Comparison of ENCODE assay signal across 16 mouse cellular contexts in the genomic region with DNA sequence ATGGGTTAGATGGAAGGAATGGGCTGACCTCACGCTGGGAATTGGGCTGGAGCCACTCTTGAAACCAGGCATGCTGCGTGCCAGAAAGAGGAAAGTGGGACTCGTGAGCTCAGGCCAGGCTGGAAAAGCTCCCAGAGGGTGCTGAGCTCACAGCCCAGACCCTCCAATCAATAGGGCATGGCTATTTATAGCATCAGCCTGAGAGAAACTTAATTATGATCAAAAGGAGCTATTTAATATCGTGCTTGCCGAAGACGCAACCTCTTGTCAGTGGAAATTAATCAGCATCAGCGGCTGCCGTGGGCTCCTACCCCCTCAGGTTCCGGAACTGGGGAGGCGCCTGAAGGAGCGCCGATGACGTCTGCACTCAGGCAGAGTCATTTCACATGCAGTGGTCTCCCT. TPM values are rescaled to one million over a fixed set of nuclear protein-coding genes. Genes with fewer than 3 reads are reported as not detected.
A peak's percentile ranks its signal among the peaks of the same experiment; 100 is the strongest.
DNase-seq lines count a peak whose midpoint lies in the region; ATAC-seq lines count a peak whose summit lies in the region.
"Had no signal": no experiment of that assay in that cellular context is flagged by ENCODE, and none has a peak within 500 bp of the region (broad histone marks: within the 10 kb centered on the region; RNA-seq: fewer than 3 reads in every experiment).

No protein-coding gene starts in this region.

- no peak overlapping the region for H3K4me3 ChIP-seq in hindbrain, embryonic 14.5 days (replicated peaks; ENCODE audit: low read length)
- no peak overlapping the region for H3K4me3 ChIP-seq in neural tube, embryonic 14.5 days (ENCODE audit: low read depth, low read length)
- no peak overlapping the region for H3K4me3 ChIP-seq in kidney, embryonic 16.5 days (ENCODE audit: low read length)
- H3K4me3 ChIP-seq: erythroblast, embryonic 14.5 days; limb, embryonic 13.5 days had no signal

- peak; percentile 81 for DNase-seq in Muller cell, postnatal 12 days (ENCODE audit: inconsistent ontology term)
- DNase-seq in brain, adult 2 months (ENCODE audit: low read depth, low spot score) = peak; percentile 42
- DNase-seq in hindbrain, embryonic 14.5 days (ENCODE audit: low spot score) = peak; percentile 44
- DNase-seq in urinary bladder, postnatal 25 days (ENCODE audit: low spot score) = no peak
- DNase-seq in gastrocnemius, adult 8-10 months (ENCODE audit: low spot score in 2 of 2) = no peak
- DNase-seq: gastrocnemius, postnatal 14 days; heart, postnatal 36 days; kidney, adult 18-20 months; lung, adult 2 months; right cerebral cortex, adult 18-20 months; thymus, adult 2 months had no signal

- no peak overlapping the region for H3K9ac ChIP-seq in hindbrain, embryonic 14.5 days
- H3K9ac ChIP-seq in neural tube, embryonic 14.5 days (replicated peaks; ENCODE audit: low read depth, low read length) = no peak overlapping the region
- no peak overlapping the region for H3K9ac ChIP-seq in kidney, embryonic 16.5 days (replicated peaks; ENCODE audit: low read length)
- H3K9ac ChIP-seq: limb, embryonic 13.5 days had no signal

- H3K27ac ChIP-seq in hindbrain, embryonic 14.5 days = no peak overlapping the region
- no peak overlapping the region for H3K27ac ChIP-seq in neural tube, embryonic 14.5 days (ENCODE audit: low read depth, low read length)
- H3K27ac ChIP-seq in kidney, embryonic 16.5 days (ENCODE audit: low read length) = no peak overlapping the region
- H3K27ac ChIP-seq: limb, embryonic 13.5 days had no signal

- no peaks in the 10 kb centered on the region for H3K36me3 ChIP-seq in hindbrain, embryonic 14.5 days (replicated peaks; ENCODE audit: control insufficient read depth, insufficient read depth)
- no peaks in the 10 kb centered on the region for H3K36me3 ChIP-seq in neural tube, embryonic 14.5 days (ENCODE audit: control insufficient read depth, insufficient read depth, low read length)
- no peaks in the 10 kb centered on the region for H3K36me3 ChIP-seq in kidney, embryonic 16.5 days (ENCODE audit: insufficient read depth, low read length)
- H3K36me3 ChIP-seq: limb, embryonic 13.5 days had no signal

- H3K4me2 ChIP-seq in hindbrain, embryonic 14.5 days (replicated peaks) = 0 out of 2 replicates have a peak overlapping the region, but pooled peaks have one; percentile 1
- H3K4me2 ChIP-seq in neural tube, embryonic 14.5 days (ENCODE audit: low read depth, low read length) = no peak overlapping the region; the same call in 1 of the 2 replicates
- H3K4me2 ChIP-seq in kidney, embryonic 16.5 days (replicated peaks; ENCODE audit: low read depth, low read length) = no peak overlapping the region
- H3K4me2 ChIP-seq: heart, embryonic 11.5 days; limb, embryonic 13.5 days had no signal

- no peaks in the 10 kb centered on the region for H3K27me3 ChIP-seq in hindbrain, embryonic 14.5 days (ENCODE audit: control insufficient read depth, insufficient read depth, low read length)
- H3K27me3 ChIP-seq in neural tube, embryonic 14.5 days (ENCODE audit: control insufficient read depth, insufficient read depth, low read length) = no peaks in the 10 kb centered on the region
- no peaks in the 10 kb centered on the region for H3K27me3 ChIP-seq in kidney, embryonic 16.5 days (ENCODE audit: insufficient read depth, low read length)

- peak; percentile 40; the same call in 1 of the 2 replicates for ATAC-seq in hindbrain, embryonic 14.5 days (ENCODE audit: low FRiP score)
- ATAC-seq in neural tube, embryonic 14.5 days (ENCODE audit: low read depth) = peak; percentile 29
- ATAC-seq in kidney, embryonic 16.5 days (ENCODE audit: low FRiP score, low TSS enrichment) = no peak

- peaks cover 36% of the 10 kb centered on the region for H3K4me1 ChIP-seq in hindbrain, embryonic 14.5 days (replicated peaks; ENCODE audit: control insufficient read depth, insufficient read depth, low read length)
- H3K4me1 ChIP-seq in neural tube, embryonic 14.5 days (ENCODE audit: control insufficient read depth, insufficient read depth, low read length) = peaks cover 11% of the 10 kb centered on the region; the same call in 1 of the 2 replicates
- peaks cover 12% of the 10 kb centered on the region for H3K4me1 ChIP-seq in kidney, embryonic 16.5 days (ENCODE audit: insufficient read depth, low read length)
- H3K4me1 ChIP-seq: limb, embryonic 13.5 days had no signal

- 37% methylated on average over 13 of the region's 13 CpGs for WGBS in hindbrain, embryonic 14.5 days
- 40% methylated on average over 13 of the region's 13 CpGs for WGBS in neural tube, embryonic 14.5 days
- WGBS in kidney, embryonic 16.5 days = 61% methylated on average over 13 of the region's 13 CpGs

- H3K9me3 ChIP-seq in hindbrain, embryonic 14.5 days (ENCODE audit: control insufficient read depth, low read length) = no peaks in the 10 kb centered on the region
- no peaks in the 10 kb centered on the region for H3K9me3 ChIP-seq in neural tube, embryonic 14.5 days (ENCODE audit: control insufficient read depth, low read length)
- no peaks in the 10 kb centered on the region for H3K9me3 ChIP-seq in kidney, embryonic 16.5 days (ENCODE audit: low read length)
- H3K9me3 ChIP-seq: limb, embryonic 13.5 days had no signal

RNA-seq across cellular contexts. Expression of a gene that starts 31.5 kb away (rescaled TPM):
- polyA plus RNA-seq in hindbrain, embryonic 14.5 days (2014; fragmentation: Nextera tagmentation; extraction: Ambion mirVana) = 11.7 and 12.3 TPM in 2 replicates
- 9.5 and 11.6 TPM in 2 replicates for polyA plus RNA-seq in neural tube, embryonic 14.5 days (2014; fragmentation: Nextera tagmentation; extraction: Ambion mirVana)
- polyA plus RNA-seq in kidney, embryonic 16.5 days (2015; fragmentation: Nextera tagmentation; extraction: Ambion mirVana) = 2.7 and 2.9 TPM in 2 replicates
- total RNA-seq in gastrocnemius, adult 8-10 months (2022) = under 1 TPM; 0.05 to 0.18 (median 0.14) TPM
- polyA plus RNA-seq: erythroblast, embryonic 14.5 days had no signal

Comparison
In these comparisons a context has a peak if more than half of its experiments do, and no peak if none do; other contexts are left out.
1. DNase-seq: peak in Muller cell, postnatal 12 days (single experiment), brain, adult 2 months (single experiment) and hindbrain, embryonic 14.5 days (single experiment); none in urinary bladder, postnatal 25 days (single experiment) and gastrocnemius, adult 8-10 months (0 of 2).